Mouse (Mus musculus): ENCODE results near the gene Gli3. TPM values are rescaled to one million over a fixed set of nuclear protein-coding genes. Genes with fewer than 3 reads are reported as not detected.

Gene Gli3
- total and polyA plus RNA-seq, 3 experiments, result 1.3 to 1.9 (median 1.8) TPM

DNA sequence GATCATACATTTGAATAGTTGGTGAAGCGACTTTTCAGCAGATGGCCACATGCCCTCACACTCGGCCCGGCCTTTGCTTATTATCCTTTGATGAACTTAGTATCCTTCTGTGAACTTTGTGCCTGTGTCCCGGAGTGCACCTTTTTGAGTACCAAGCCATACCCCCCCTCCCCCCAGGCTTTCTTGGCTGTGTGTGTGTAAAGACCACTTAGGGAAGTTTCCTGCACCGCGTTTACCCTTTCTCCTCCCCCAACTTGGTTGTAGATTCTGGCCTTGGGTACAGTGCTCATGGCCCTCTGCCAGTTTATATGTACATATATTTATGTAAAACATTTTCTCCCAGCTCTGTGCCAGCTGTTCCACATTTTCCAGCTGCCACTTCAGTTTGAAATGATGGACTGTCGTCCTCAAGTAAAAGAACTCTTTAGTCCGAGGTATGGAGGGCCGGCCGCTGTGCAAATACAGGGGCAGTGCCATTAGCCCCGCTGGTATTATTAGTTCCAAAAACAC is 1.8 kb downstream of the Gli3 start:
- TF ChIP-seq POLR2A (IDR thresholded peaks at IDR 0.05; ENCODE audit: insufficient read depth, low read depth, low read length) (no peak), EP300 (IDR thresholded peaks at IDR 0.05; ENCODE audit: insufficient read depth, low read depth, low read length) (no peak), CTCF (IDR thresholded peaks at IDR 0.05) (no peak)
- Histone ChIP-seq H3K4me3 (peak overlapping the region; percentile 60), H3K36me3 (ENCODE audit: control insufficient read depth, insufficient read depth, low read length) (no peaks in the 10 kb centered on the region), H3K9ac (ENCODE audit: low read depth, low read length) (no peak overlapping the region; the same call in 1 of the 2 replicates), H3K4me1 (ENCODE audit: control insufficient read depth, insufficient read depth, low read length) (no peaks in the 10 kb centered on the region; the same call in 1 of the 2 replicates), H3K27ac (no peak overlapping the region), H3K27me3 (ENCODE audit: control insufficient read depth, insufficient read depth, low read length) (no peaks in the 10 kb centered on the region), H3K79me2 (replicated peaks; ENCODE audit: control insufficient read depth, insufficient read depth, low read length) (no peaks in the 10 kb centered on the region)
- peak in 1 of 2 experiments; percentile 22 for DNase-seq
- intact Hi-C loops (cut with DNase I), result loop anchor here (10.0 kb wide), 1 partner anchor 130 kb away; no protein-coding TSS in a partner anchor
- 26% methylated on average over 11 of the region's 11 CpGs for WGBS

DNA sequence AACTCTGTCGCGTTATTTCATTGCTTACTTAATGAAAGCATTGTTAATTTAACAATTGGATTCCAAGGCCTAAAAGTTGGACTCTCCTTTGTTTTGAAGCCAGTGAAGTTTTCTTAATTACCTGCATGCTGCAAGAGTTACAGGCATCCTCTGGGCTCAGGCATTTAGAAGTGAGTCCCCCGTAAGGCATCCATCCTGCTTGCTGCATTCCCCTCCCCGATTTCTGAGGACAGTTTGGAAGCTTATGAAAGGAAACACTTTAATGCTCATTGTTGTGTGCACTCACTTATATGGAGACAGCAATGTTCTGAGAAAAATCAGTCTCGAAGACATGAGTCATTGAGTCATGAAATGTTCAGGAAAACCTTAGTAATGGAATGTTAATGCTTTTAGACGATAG is 3.5 kb downstream of the Gli3 start:
- no peaks in the 10 kb centered on the region; the same call in 1 of the 2 replicates for H3K4me1 ChIP-seq (ENCODE audit: control insufficient read depth, insufficient read depth, low read length)
- intact Hi-C loops (cut with DNase I), result loop anchor here (10.0 kb wide), 1 partner anchor 128 kb away; no protein-coding TSS in a partner anchor
- H3K27me3 ChIP-seq (ENCODE audit: control insufficient read depth, insufficient read depth, low read length), result no peaks in the 10 kb centered on the region
- H3K9ac ChIP-seq (ENCODE audit: low read depth, low read length), result no peak overlapping the region
- no peak for DNase-seq
- 62% methylated on average over 6 of the region's 6 CpGs for WGBS
- H3K4me3 ChIP-seq, result no peak overlapping the region
- no peaks in the 10 kb centered on the region for H3K36me3 ChIP-seq (ENCODE audit: control insufficient read depth, insufficient read depth, low read length)
- TF ChIP-seq CTCF (IDR thresholded peaks at IDR 0.05) (no peak), POLR2A (IDR thresholded peaks at IDR 0.05; ENCODE audit: insufficient read depth, low read depth, low read length) (no peak), EP300 (IDR thresholded peaks at IDR 0.05; ENCODE audit: insufficient read depth, low read depth, low read length) (no peak)
- no peak overlapping the region for H3K27ac ChIP-seq
- H3K79me2 ChIP-seq (replicated peaks; ENCODE audit: control insufficient read depth, insufficient read depth, low read length), result no peaks in the 10 kb centered on the region

DNA sequence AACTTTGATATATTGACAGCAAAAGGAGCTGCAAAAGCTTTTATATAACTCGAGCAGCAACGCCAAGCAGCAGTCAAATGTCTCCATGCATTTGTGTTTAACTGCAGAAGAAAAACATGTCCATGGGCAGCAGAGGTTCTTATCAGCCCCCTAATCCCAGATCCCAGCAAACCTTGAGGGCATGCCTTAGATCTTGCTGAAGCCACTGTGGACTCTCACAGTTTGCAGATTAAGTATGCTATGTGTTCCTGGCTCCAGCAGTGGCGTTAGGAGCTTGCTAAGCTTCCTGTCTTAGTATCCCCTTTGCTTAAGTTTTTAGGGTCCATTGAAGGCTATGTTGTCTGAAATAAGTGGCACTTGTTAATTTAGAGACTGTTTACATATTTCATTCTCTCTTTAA is 4.4 kb downstream of the Gli3 start:
- H3K27ac ChIP-seq, result no peak overlapping the region
- TF ChIP-seq POLR2A (IDR thresholded peaks at IDR 0.05; ENCODE audit: insufficient read depth, low read depth, low read length), result no peak
- no peak for TF ChIP-seq EP300 (IDR thresholded peaks at IDR 0.05; ENCODE audit: insufficient read depth, low read depth, low read length)
- no peak for TF ChIP-seq CTCF (IDR thresholded peaks at IDR 0.05)
- WGBS, result 64% methylated on average over 3 of the region's 3 CpGs
- H3K36me3 ChIP-seq (ENCODE audit: control insufficient read depth, insufficient read depth, low read length), result no peaks in the 10 kb centered on the region
- no peak overlapping the region for H3K9ac ChIP-seq (ENCODE audit: low read depth, low read length)
- intact Hi-C loops (cut with DNase I), result loop anchor here (10.0 kb wide), 1 partner anchor 127 kb away; no protein-coding TSS in a partner anchor
- no peaks in the 10 kb centered on the region for H3K79me2 ChIP-seq (replicated peaks; ENCODE audit: control insufficient read depth, insufficient read depth, low read length)
- H3K4me1 ChIP-seq (ENCODE audit: control insufficient read depth, insufficient read depth, low read length), result no peaks in the 10 kb centered on the region; the same call in 1 of the 2 replicates
- no peak overlapping the region for H3K4me3 ChIP-seq
- DNase-seq, result no peak
- no peaks in the 10 kb centered on the region for H3K27me3 ChIP-seq (ENCODE audit: control insufficient read depth, insufficient read depth, low read length)

DNA sequence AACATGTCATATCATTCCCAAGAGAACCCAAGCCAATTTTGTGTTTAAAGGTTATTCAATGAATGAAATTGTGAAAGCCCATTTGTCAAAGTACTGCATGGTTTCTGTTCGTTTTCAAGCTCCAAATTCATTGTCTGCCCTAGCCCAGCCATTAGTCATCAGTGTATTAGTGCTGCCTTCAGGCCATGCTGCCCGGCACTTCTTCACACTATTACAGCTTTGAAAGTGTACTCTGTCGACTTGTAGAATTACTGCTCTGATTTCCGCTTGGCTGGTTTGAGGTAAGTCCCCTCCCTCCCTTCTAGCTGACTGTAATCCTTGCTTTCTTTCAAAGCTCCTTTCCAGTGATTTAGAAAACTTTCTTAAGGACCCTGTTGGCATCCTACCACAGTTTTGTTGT is 5.4 kb downstream of the Gli3 start:
- intact Hi-C loops (cut with DNase I), result loop anchor here (10.0 kb wide), 1 partner anchor 126 kb away; no protein-coding TSS in a partner anchor
- Histone ChIP-seq H3K9ac (ENCODE audit: low read depth, low read length) (no peak overlapping the region), H3K79me2 (replicated peaks; ENCODE audit: control insufficient read depth, insufficient read depth, low read length) (no peaks in the 10 kb centered on the region), H3K4me1 (ENCODE audit: control insufficient read depth, insufficient read depth, low read length) (no peaks in the 10 kb centered on the region; the same call in 1 of the 2 replicates), H3K36me3 (ENCODE audit: control insufficient read depth, insufficient read depth, low read length) (no peaks in the 10 kb centered on the region), H3K27me3 (ENCODE audit: control insufficient read depth, insufficient read depth, low read length) (no peaks in the 10 kb centered on the region), H3K27ac (no peak overlapping the region), H3K4me3 (no peak overlapping the region)
- DNase-seq, result no peak
- no peak for TF ChIP-seq CTCF (IDR thresholded peaks at IDR 0.05)
- TF ChIP-seq POLR2A (IDR thresholded peaks at IDR 0.05; ENCODE audit: insufficient read depth, low read depth, low read length), result no peak
- no peak for TF ChIP-seq EP300 (IDR thresholded peaks at IDR 0.05; ENCODE audit: insufficient read depth, low read depth, low read length)
- 62% methylated on average over 4 of the region's 4 CpGs for WGBS

DNA sequence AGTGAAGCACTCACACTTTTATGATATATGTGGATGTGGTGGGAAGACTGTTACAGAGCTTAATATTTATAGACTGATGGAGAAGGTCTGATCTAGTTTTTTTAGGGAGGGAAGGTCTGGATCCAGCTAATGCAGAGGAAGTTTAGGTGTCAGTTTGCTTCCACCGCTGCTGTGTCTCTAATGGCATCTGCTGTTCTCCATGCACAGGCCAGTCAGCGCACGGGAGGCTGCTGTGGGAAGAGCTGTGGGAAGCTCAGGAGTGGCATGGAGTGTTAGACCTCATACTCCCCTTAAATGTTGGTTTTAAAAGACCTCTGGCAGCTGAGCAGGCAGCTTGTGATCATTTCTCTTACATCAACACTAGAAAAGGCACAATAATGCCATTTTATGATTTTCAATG is 7.0 kb downstream of the Gli3 start:
- Histone ChIP-seq H3K36me3 (ENCODE audit: control insufficient read depth, insufficient read depth, low read length) (no peaks in the 10 kb centered on the region), H3K9ac (ENCODE audit: low read depth, low read length) (no peak overlapping the region), H3K4me1 (ENCODE audit: control insufficient read depth, insufficient read depth, low read length) (no peaks in the 10 kb centered on the region; the same call in 1 of the 2 replicates), H3K4me3 (no peak overlapping the region), H3K27ac (no peak overlapping the region), H3K79me2 (replicated peaks; ENCODE audit: control insufficient read depth, insufficient read depth, low read length) (no peaks in the 10 kb centered on the region), H3K27me3 (ENCODE audit: control insufficient read depth, insufficient read depth, low read length) (no peaks in the 10 kb centered on the region)
- TF ChIP-seq EP300 (IDR thresholded peaks at IDR 0.05; ENCODE audit: insufficient read depth, low read depth, low read length) (no peak), POLR2A (IDR thresholded peaks at IDR 0.05; ENCODE audit: insufficient read depth, low read depth, low read length) (no peak), CTCF (IDR thresholded peaks at IDR 0.05) (no peak)
- WGBS, result 84% methylated on average over 3 of the region's 3 CpGs
- intact Hi-C loops (cut with DNase I), result no loop called here
- no peak for DNase-seq

DNA sequence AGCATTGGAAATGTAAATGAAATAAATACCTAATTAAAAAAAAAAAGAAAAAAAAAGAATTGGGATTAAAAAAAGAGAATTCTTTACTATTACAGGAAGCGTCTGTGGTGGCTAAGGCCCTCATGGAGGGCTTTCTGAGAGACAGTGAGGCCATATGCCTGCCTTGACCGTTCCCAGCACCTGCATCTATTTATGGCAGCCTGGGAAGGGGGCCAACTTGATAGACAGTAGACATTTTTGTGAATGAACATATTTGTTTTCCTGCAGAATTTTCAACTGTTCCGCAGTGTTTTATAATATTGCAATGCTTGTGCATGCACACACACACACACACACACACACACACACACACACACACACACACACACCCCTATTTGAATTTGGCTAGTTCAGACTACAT is 9.7 kb downstream of the Gli3 start:
- Histone ChIP-seq H3K4me3 (no peak overlapping the region), H3K27me3 (ENCODE audit: control insufficient read depth, insufficient read depth, low read length) (no peaks in the 10 kb centered on the region), H3K36me3 (ENCODE audit: control insufficient read depth, insufficient read depth, low read length) (no peaks in the 10 kb centered on the region), H3K9ac (ENCODE audit: low read depth, low read length) (no peak overlapping the region), H3K79me2 (replicated peaks; ENCODE audit: control insufficient read depth, insufficient read depth, low read length) (no peaks in the 10 kb centered on the region), H3K27ac (no peak overlapping the region), H3K4me1 (ENCODE audit: control insufficient read depth, insufficient read depth, low read length) (no peaks in the 10 kb centered on the region)
- 54% methylated on average over 3 of the region's 3 CpGs for WGBS
- TF ChIP-seq EP300 (IDR thresholded peaks at IDR 0.05; ENCODE audit: insufficient read depth, low read depth, low read length) (no peak), CTCF (IDR thresholded peaks at IDR 0.05) (no peak)
- intact Hi-C loops (cut with DNase I), result no loop called here
- DNase-seq, result no peak
